10 mouse cellular contexts compared by ENCODE assay signal in the genomic region with DNA sequence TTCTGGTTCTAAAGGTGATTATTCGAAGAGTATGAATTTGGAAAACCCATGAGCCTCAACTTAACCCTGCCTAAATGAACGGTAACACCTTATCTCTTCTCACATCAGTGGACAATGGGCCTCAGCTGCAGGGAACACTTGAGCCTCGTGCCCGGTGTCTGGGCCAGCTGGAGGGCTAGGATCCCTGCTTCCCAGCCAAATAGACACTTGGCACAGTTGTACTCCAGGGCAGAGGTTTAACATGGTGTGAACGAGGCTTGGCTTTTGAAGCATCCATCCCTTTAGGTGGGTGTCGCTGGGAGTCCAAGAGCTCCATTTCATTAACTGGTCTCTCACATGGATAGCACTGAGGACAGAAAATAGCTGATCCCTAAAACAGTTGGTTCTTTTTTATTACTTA.
"Had no signal": no experiment of that assay in that cellular context is flagged by ENCODE, and none has a peak within 500 bp of the region (broad histone marks: within the 10 kb centered on the region; RNA-seq: fewer than 3 reads in every experiment).

No protein-coding gene starts in this region.

- H3K9me3 ChIP-seq: limb, embryonic 12.5 days; liver, embryonic 13.5 days; lung, embryonic 15.5 days; midbrain, embryonic 13.5 days; neural tube, embryonic 12.5 days had no signal

- H3K36me3 ChIP-seq: limb, embryonic 12.5 days; liver, embryonic 13.5 days; lung, embryonic 15.5 days; midbrain, embryonic 13.5 days; neural tube, embryonic 12.5 days had no signal

- H3K4me1 ChIP-seq: limb, embryonic 12.5 days; midbrain, embryonic 13.5 days; neural tube, embryonic 12.5 days had no signal

- H3K4me3 ChIP-seq: limb, embryonic 12.5 days; liver, embryonic 13.5 days; lung, embryonic 15.5 days; midbrain, embryonic 13.5 days; neural tube, embryonic 12.5 days had no signal

- H3K27ac ChIP-seq: limb, embryonic 12.5 days; liver, embryonic 13.5 days; lung, embryonic 15.5 days; midbrain, embryonic 13.5 days; neural tube, embryonic 12.5 days; stomach, postnatal 0 days had no signal

- DNase-seq: kidney, postnatal 25 days; liver; liver, embryonic 13.5 days; liver, postnatal 0 days; thymus, postnatal 4 days had no signal

- H3K9ac ChIP-seq: limb, embryonic 12.5 days; liver, embryonic 13.5 days; liver, postnatal 0 days; lung, embryonic 15.5 days; midbrain, embryonic 13.5 days; neural tube, embryonic 12.5 days had no signal

- H3K4me2 ChIP-seq: limb, embryonic 12.5 days; liver, embryonic 13.5 days; lung, embryonic 15.5 days; midbrain, embryonic 13.5 days; neural tube, embryonic 12.5 days had no signal

- H3K27me3 ChIP-seq: limb, embryonic 12.5 days; liver, embryonic 13.5 days; lung, embryonic 15.5 days; midbrain, embryonic 13.5 days; neural tube, embryonic 12.5 days had no signal

- ATAC-seq: liver, postnatal 0 days; midbrain, embryonic 13.5 days had no signal
